Mouse (Mus musculus): ENCODE measurements around the gene Six5. TPM values are rescaled to one million over a fixed set of nuclear protein-coding genes. Genes with fewer than 3 reads are reported as not detected.
A peak's percentile ranks its signal among the peaks of the same experiment; 100 is the strongest.
"Not testable (repeated sequence)": the region's sequence is repeated elsewhere in the genome, so short reads cannot be mapped to it uniquely, and the experiment has no call there.

The Six5 gene
- polyA plus RNA-seq, 1 experiment from 2014 or later, result 2.3 TPM

DNA sequence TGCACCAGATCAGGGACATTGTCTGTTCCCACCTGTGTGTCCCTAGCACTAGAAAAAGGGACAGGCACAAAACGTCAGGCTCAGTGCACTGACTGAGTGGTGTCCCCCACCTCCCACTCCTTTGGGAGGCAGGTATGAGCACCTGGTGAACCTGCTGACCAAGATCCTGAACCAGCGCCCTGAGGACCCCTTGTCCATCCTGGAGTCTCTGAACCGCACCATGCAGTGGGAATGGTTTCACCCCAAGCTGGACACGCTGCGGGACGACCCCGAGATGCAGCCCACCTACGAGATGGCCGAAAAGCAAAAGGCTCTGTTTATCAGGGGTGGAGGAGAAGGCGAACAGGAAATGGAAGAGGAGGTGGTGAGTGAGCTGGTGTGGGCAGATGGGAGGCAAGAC is 37.0 kb upstream of the Six5 start:
- no peak for ATAC-seq (replicated peaks)
- Histone ChIP-seq H3K27ac (replicated peaks) (no peak overlapping the region), H3K4me3 (no peak overlapping the region), H3K27me3 (no peaks in the 10 kb centered on the region), H3K9ac (replicated peaks) (no peak overlapping the region), H3K4me2 (replicated peaks) (no peak overlapping the region), H3K9me3 (no peaks in the 10 kb centered on the region), H3K4me1 (peaks cover 9% of the 10 kb centered on the region), H3K36me3 (no peaks in the 10 kb centered on the region; the same call in 1 of the 2 replicates)
- WGBS, result 93% methylated on average over 10 of the region's 10 CpGs

DNA sequence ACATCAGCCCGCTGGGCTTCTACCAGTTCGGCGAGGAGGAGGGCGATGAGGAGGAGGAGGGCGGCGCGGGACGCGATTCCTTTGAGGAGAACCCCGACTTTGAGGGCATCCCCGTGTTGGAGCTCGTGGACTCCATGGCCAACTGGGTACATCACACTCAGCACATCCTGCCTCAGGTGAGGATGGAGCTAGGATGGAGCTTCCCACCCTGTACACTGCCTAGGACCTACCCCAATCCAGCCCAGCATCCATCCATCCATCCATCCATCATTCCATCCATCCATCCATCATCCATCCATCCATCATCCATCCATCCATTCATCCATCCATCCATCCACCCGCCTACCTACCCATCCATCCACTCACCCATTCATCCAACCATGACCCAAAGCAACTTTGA is 28.5 kb upstream of the Six5 start:
- no peak for ATAC-seq (replicated peaks)
- Histone ChIP-seq H3K27me3 (peaks cover 26% of the 10 kb centered on the region), H3K4me1 (no peaks in the 10 kb centered on the region), H3K27ac (replicated peaks) (no peak overlapping the region), H3K4me2 (replicated peaks) (peak overlapping the region; percentile 4; the same call in 1 of the 2 replicates), H3K9me3 (no peaks in the 10 kb centered on the region), H3K4me3 (no peak overlapping the region), H3K9ac (replicated peaks) (no peak overlapping the region), H3K36me3 (no peaks in the 10 kb centered on the region)
- 63% methylated on average over 13 of the region's 13 CpGs for WGBS

DNA sequence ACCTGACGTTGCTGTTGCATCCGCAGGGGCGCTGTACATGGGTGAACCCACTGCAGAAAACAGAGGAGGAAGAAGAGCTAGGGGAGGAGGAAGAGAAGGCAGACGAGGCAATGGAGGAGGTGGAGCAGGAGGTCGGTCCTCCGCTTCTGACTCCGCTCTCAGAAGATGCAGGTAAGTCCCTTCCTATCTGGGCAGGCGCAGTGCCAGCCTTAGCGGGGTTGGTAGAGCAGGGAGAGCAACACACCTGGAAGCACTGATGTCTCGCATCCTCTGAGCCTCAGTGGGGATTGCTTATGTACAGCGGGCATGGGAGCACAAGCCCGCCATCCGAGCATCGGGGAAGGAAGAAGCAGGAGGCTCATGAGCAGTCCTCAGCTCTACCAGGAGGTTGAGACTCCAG is 27.3 kb upstream of the Six5 start:
- Histone ChIP-seq H3K4me3 (no peak overlapping the region), H3K9ac (replicated peaks) (no peak overlapping the region), H3K9me3 (no peaks in the 10 kb centered on the region), H3K27ac (replicated peaks) (no peak overlapping the region), H3K4me1 (no peaks in the 10 kb centered on the region), H3K36me3 (no peaks in the 10 kb centered on the region), H3K4me2 (replicated peaks) (no peak overlapping the region), H3K27me3 (peaks cover 26% of the 10 kb centered on the region)
- WGBS, result 49% methylated on average over 14 of the region's 14 CpGs
- no peak for ATAC-seq (replicated peaks)

DNA sequence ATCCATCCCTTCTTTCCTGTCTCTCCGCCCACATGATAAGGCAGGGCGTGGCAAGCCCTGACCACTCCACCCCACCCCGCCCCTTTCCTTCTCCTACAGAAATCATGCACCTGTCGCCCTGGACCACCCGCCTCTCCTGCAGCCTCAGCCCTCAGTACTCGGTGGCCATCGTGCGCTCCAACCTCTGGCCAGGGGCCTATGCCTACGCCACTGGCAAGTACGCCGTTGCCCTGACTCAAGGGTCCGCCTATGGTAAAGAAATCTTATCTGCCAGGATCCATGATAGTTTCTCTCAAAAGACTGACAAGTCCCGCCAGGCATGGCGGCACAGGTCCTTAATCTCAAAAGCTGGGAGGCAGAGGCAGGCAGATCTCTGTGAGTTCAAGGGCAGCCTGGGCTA is 26.5 kb upstream of the Six5 start:
- Histone ChIP-seq H3K4me2 (replicated peaks) (no peak overlapping the region), H3K4me1 (no peaks in the 10 kb centered on the region), H3K4me3 (no peak overlapping the region), H3K27me3 (peaks cover 26% of the 10 kb centered on the region), H3K36me3 (no peaks in the 10 kb centered on the region), H3K9ac (replicated peaks) (no peak overlapping the region), H3K9me3 (no peaks in the 10 kb centered on the region), H3K27ac (replicated peaks) (no peak overlapping the region)
- WGBS, result 73% methylated on average over 14 of the region's 14 CpGs
- no peak for ATAC-seq (replicated peaks)

DNA sequence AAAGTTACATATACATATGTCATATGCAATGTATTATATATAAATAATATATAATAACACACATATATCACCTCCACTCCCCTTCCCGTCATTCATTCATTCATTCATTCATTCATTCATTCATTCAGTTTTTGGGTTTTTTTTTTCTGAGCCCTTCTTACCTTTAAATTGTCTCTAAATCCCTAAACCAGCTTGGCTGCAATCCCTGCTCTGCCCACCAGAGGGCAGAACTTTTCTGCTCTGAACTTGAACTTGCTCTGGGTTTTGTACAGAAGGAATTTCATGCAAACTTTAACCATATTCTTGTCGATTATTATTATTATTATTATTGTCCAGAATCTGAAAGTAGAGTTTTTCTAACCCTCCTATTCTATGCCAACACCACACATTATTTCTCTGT is 25.7 kb upstream of the Six5 start:
- 4% methylated on average over 2 of the region's 2 CpGs for WGBS
- Histone ChIP-seq H3K27ac (replicated peaks) (no peak overlapping the region), H3K4me3 (no peak overlapping the region), H3K27me3 (peaks cover 26% of the 10 kb centered on the region), H3K36me3 (no peaks in the 10 kb centered on the region), H3K9ac (replicated peaks) (no peak overlapping the region), H3K9me3 (no peaks in the 10 kb centered on the region), H3K4me1 (no peaks in the 10 kb centered on the region), H3K4me2 (replicated peaks) (no peak overlapping the region)
- ATAC-seq (replicated peaks), result no peak

DNA sequence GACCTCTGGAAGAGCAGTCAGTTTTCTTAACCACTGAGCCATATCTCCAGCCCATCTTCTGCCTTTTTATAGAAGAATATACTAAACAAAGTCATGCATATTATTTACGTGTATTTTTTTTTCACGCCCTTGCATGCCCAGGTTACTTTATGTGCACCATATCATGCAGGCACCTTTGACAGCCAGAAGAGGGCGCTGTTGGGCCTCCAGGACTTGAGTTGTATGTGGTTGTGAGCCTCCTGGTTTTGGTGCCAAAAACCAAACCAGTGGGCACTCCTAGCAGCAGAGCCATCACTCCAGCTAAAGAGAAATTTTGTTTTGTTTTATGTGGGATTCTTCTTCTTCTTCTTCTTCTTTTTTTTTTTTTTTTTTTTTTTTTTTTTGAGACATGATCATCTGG is 24.9 kb upstream of the Six5 start:
- Histone ChIP-seq H3K4me2 (replicated peaks) (no peak overlapping the region), H3K27ac (replicated peaks) (no peak overlapping the region), H3K9ac (replicated peaks) (no peak overlapping the region), H3K4me1 (no peaks in the 10 kb centered on the region), H3K4me3 (no peak overlapping the region), H3K9me3 (no peaks in the 10 kb centered on the region), H3K27me3 (peaks cover 26% of the 10 kb centered on the region), H3K36me3 (no peaks in the 10 kb centered on the region)
- WGBS, result 46% methylated on average over 3 of the region's 3 CpGs
- no peak for ATAC-seq (replicated peaks)

DNA sequence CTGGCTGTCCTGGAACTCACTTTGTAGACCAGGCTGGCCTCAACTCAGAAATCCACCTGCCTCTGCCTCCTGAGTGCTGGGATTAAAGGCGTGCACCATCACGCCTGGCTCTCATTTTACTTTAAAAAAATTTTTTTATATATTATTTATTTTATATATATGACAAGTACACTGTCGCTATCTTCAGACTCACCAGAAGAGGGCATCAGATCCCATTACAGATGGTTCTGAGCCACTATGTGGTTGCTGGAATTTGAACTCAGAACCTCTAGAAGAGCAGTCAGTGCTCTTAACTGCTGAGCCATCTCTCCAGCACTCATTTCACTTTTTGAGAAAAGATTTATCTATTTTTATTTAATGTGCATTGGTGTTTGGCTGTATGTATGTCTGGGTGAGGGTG is 23.4 kb upstream of the Six5 start:
- not testable (repeated sequence) for H3K4me3 ChIP-seq; ATAC-seq (replicated peaks); H3K27ac ChIP-seq (replicated peaks); H3K9ac ChIP-seq (replicated peaks); H3K4me2 ChIP-seq (replicated peaks); H3K36me3 ChIP-seq; H3K4me1 ChIP-seq; H3K9me3 ChIP-seq
- peaks cover 12% of the 10 kb centered on the region for H3K27me3 ChIP-seq
- 56% methylated on average over 3 of the region's 3 CpGs for WGBS

DNA sequence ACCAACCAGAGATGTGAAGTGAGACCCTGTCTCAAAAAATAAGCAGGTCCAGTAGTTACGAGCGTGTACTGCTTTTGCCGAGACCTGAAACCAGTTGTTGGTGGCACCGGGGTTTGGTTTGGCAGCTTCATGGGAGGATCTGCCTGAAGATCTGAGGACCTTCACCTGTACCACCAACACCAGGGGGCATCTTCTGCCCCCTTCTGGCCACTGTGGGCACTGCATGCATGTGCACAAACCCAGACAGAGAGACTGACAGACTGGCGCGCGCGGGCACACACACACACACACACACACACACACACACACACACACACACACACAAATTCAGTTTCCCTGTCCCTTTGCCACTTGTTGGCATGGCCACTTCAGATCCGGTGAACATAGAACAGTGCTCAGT is 20.9 kb upstream of the Six5 start:
- H3K9ac ChIP-seq (replicated peaks), result no peak overlapping the region
- H3K4me2 ChIP-seq (replicated peaks), result no peak overlapping the region
- peaks cover 7% of the 10 kb centered on the region for H3K36me3 ChIP-seq
- 87% methylated on average over 9 of the region's 9 CpGs for WGBS
- H3K27me3 ChIP-seq, result no peaks in the 10 kb centered on the region
- no peaks in the 10 kb centered on the region for H3K9me3 ChIP-seq
- no peak overlapping the region for H3K27ac ChIP-seq (replicated peaks)
- peaks cover 23% of the 10 kb centered on the region for H3K4me1 ChIP-seq
- ATAC-seq (replicated peaks), result no peak
- H3K4me3 ChIP-seq, result no peak overlapping the region

DNA sequence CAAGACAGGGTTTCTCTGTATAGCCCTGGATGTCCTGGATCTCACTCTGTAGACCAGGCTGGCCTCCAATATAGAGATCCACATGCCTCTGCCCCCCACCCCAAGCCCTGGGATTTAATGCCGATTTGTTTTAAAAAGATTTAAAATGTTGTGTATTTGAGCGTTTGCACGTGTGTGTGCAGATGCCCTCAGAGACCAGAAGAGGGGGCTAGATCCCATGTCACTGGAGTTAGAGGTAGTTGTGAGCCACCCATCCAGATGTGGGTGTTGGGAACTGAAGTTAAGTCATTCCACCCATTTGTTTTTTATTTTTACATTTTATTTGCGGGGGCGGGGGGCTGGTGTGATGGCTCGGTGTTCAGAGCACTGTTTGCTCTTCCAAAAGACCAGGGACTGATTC is 19.9 kb upstream of the Six5 start:
- Histone ChIP-seq H3K27me3 (no peaks in the 10 kb centered on the region), H3K4me1 (peaks cover 23% of the 10 kb centered on the region)
- WGBS, result 97% methylated on average over 6 of the region's 6 CpGs

DNA sequence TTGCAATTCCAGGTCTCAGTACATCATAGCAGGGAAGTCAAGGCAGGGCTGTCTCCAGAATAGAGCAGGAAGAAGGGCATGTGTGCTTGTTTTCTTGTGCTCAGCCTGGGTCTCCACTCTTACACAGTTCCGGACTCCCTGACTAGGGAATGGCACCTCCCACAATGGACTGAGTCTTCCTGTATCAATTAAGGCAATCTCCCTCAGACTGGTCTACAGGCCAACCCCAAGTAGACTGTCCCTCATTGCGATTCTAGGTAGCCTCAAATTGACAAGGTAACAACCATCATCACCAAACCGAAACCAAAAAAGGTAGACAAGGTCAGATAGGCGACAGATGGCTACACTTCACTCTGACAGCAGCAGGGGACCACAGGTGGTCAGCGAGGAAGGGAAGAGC is 19.2 kb upstream of the Six5 start:
- 60% methylated on average over 5 of the region's 5 CpGs for WGBS
- Histone ChIP-seq H3K4me2 (replicated peaks) (peak overlapping the region; percentile 62), H3K9me3 (no peaks in the 10 kb centered on the region), H3K27ac (replicated peaks) (peak overlapping the region; percentile 52), H3K27me3 (no peaks in the 10 kb centered on the region), H3K4me3 (peak overlapping the region; percentile 95), H3K4me1 (peaks cover 23% of the 10 kb centered on the region), H3K36me3 (peaks cover 23% of the 10 kb centered on the region), H3K9ac (replicated peaks) (peak overlapping the region; percentile 28; the same call in 1 of the 2 replicates)
- ATAC-seq (replicated peaks), result no peak

More for the DNA sequence above, 19.9 kb upstream of the Six5 start:
- no peak overlapping the region for H3K4me2 ChIP-seq (replicated peaks)
- no peak overlapping the region for H3K4me3 ChIP-seq
- no peak overlapping the region for H3K27ac ChIP-seq (replicated peaks)
- peaks cover 16% of the 10 kb centered on the region for H3K36me3 ChIP-seq
- no peak for ATAC-seq (replicated peaks)
- no peak overlapping the region for H3K9ac ChIP-seq (replicated peaks)
- no peaks in the 10 kb centered on the region for H3K9me3 ChIP-seq

DNA sequence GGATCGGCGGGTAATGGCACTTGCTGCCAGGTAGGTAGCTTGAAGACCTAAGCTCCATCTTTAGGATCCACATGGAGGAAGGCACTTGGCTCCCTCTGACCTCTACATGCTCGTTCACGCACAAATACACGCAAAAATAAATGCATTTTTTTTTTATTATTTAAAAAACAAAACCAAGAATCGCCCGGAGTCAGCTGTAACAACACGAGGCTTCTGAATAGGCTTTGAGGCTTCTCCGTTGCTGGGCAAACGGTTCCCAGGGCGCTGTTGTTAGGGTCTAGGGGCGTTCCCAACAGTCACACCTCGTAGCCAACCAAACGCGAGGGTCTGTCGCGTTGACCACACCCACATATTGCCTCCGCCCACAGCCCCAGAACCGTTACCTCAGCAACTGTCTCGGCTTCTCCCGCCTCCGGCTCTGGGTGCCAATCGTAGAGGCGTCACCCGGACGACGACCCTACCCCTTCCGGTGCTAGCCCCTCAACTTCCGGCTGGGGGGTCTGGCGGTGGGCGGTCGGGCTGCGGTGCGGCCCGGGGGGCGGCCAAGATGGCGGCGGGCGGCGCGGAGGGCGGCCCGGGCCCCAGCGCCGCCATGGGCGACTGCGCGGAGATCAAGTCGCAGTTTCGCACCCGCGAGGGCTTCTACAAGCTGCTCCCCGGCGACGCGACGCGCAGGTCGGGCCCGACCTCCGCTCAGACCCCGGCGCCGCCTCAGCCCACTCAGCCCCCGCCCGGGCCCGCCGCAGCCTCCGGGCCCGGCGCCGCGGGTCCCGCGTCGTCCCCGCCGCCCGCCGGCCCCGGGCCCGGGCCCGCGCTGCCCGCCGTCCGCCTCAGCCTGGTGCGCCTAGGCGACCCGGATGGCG is 18.4 kb upstream of the Six5 start, which contains the start of gene Dmwd:
Gene Dmwd (plus strand): TSS at position 505 of the 863 bp plus-strand sequence.
- H3K4me3 ChIP-seq, result peak within 1 kb of the TSS; percentile 95
- no peaks in the 10 kb centered on the region for H3K9me3 ChIP-seq
- H3K27ac ChIP-seq (replicated peaks), result peak within 1 kb of the TSS; percentile 66
- ATAC-seq (replicated peaks), result peak; percentile 99
- WGBS, result under 1% methylated on average over 70 of the region's 91 CpGs
- peaks cover 23% of the 10 kb centered on the region for H3K4me1 ChIP-seq
- H3K36me3 ChIP-seq, result peaks cover 30% of the 10 kb centered on the region
- H3K9ac ChIP-seq (replicated peaks), result peak within 1 kb of the TSS; percentile 91
- peak within 1 kb of the TSS; percentile 97 for H3K4me2 ChIP-seq (replicated peaks)
- H3K27me3 ChIP-seq, result no peaks in the 10 kb centered on the region

DNA sequence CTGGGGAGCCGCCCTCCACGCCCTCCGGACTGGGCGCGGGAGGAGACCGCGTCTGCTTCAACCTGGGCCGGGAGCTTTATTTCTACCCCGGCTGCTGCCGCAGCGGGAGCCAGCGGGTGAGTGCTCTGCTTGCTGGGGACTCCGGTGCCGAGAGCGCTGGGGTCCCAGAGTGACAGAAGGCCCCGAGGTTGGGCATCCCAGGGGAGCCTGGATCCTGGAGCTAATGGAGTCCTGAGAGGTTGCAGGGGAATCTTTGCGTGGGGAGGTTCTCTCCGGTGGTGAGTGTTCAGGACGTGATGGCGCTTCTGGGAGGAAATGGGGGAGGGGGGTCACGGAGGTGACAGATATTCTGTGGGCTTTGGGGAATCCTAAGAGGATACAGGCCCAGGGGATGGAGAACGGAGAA is 17.8 kb upstream of the Six5 start:
- no peaks in the 10 kb centered on the region for H3K9me3 ChIP-seq
- H3K27ac ChIP-seq (replicated peaks), result peak overlapping the region; percentile 66
- under 1% methylated on average over 22 of the region's 22 CpGs for WGBS
- H3K4me2 ChIP-seq (replicated peaks), result peak overlapping the region; percentile 97
- H3K4me3 ChIP-seq, result peak overlapping the region; percentile 95
- H3K27me3 ChIP-seq, result no peaks in the 10 kb centered on the region
- peaks cover 36% of the 10 kb centered on the region for H3K36me3 ChIP-seq
- peaks cover 23% of the 10 kb centered on the region for H3K4me1 ChIP-seq
- peak; percentile 1; the same call in 1 of the 2 replicates for ATAC-seq (replicated peaks)
- peak overlapping the region; percentile 91 for H3K9ac ChIP-seq (replicated peaks)
